Comparison of ENCODE assay signal across 8 mouse cellular contexts in the genomic region with DNA sequence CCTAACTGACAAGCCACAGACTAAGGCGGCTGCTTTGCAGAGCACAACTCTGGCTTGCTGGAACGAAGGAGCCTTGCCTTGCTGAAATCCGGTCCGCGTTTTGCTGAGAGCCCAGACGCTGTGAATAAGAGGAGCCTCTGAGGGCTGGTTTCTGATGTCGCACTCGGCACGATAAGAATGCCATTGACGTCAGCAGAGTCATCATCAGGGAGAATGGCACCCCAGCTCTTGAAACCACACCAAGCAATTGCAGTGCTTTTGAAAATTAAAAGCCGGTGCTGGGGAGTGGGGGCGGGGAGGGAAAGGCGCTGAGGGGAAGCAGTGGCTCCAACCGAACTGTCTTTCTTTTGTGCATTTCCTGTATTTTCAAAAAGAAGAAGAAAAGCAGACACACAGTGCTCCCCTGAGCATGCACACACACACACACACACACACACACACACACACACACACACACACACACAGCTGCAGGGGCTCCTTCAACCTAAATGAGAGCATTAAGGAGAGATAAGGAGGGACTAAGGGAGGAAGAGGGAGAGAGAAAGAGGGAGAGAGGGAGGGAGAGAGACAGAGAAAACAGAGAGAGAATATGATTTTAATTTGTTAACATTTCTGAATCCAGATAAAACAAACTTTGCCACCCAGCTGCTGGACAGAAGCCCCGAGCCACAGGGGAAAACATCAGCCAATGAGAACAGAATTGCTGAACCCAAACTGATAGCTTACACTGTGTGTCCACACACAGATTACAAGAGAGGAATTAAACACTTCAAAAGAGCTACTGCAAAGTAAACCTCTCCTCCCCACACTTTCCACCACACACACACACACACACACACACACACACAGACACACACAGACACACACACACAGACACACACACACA.
DNase-seq lines count a peak whose midpoint lies in the region; ATAC-seq and TF ChIP-seq lines count a peak whose summit lies in the region.

No protein-coding gene starts in this region.

- H3K9ac ChIP-seq in MEL (ENCODE audit: control insufficient read depth, low read depth, low read length, poor library complexity, severe bottlenecking): peak overlapping the region; percentile 58
- peak overlapping the region; percentile 57 for H3K9ac ChIP-seq in forebrain, embryonic 16.5 days (replicated peaks; ENCODE audit: low read depth, low read length)
- H3K9ac ChIP-seq in neural tube, embryonic 14.5 days (replicated peaks; ENCODE audit: low read depth, low read length): peak overlapping the region; percentile 41; the same call in 1 of the 2 replicates

- H3K36me3 ChIP-seq in MEL (ENCODE audit: control insufficient read depth in 1 of 2, insufficient read depth in 2 of 2, low read length in 2 of 2): peaks cover 0 to 34% of the 10 kb centered on the region in 2 experiments; a peak in 2 of 4 replicates
- no peaks in the 10 kb centered on the region for H3K36me3 ChIP-seq in forebrain, embryonic 16.5 days (ENCODE audit: control insufficient read depth, insufficient read depth)
- H3K36me3 ChIP-seq in neural tube, embryonic 14.5 days (ENCODE audit: control insufficient read depth, insufficient read depth, low read length): no peaks in the 10 kb centered on the region
- no peaks in the 10 kb centered on the region for H3K36me3 ChIP-seq in testis, adult 2 months (ENCODE audit: control insufficient read depth, insufficient read depth, low read length)

- intact Hi-C loops in heart, postnatal 36 days (cut with DNase I): loop anchor here (1.0 to 5.0 kb wide), 3 partner anchors 46 to 80 kb away; no protein-coding TSS in a partner anchor

- H3K27ac ChIP-seq in MEL (ENCODE audit: control insufficient read depth, low read depth, low read length): peak overlapping the region; percentile 93
- peak overlapping the region; percentile 96 for H3K27ac ChIP-seq in forebrain, embryonic 16.5 days (ENCODE audit: low read length)
- peak overlapping the region; percentile 92 for H3K27ac ChIP-seq in neural tube, embryonic 14.5 days (ENCODE audit: low read depth, low read length)
- H3K27ac ChIP-seq in testis, adult 2 months (ENCODE audit: control insufficient read depth, insufficient read depth, low read depth, low read length): peak overlapping the region; percentile 79

- H3K4me3 ChIP-seq in MEL (ENCODE audit: control insufficient read depth in 1 of 2, insufficient read depth in 1 of 2, low read depth in 2 of 2, low read length in 2 of 2): peak overlapping the region; percentile 23 to 25; a peak in 1 of 4 replicates
- H3K4me3 ChIP-seq in forebrain, embryonic 16.5 days (replicated peaks; ENCODE audit: low read length): peak overlapping the region; percentile 41
- H3K4me3 ChIP-seq in neural tube, embryonic 14.5 days (ENCODE audit: low read depth, low read length): peak overlapping the region; percentile 22
- H3K4me3 ChIP-seq in testis, adult 2 months (ENCODE audit: control insufficient read depth, low read depth, low read length): peak overlapping the region; percentile 17

- peak; percentile 98 for DNase-seq in MEL (ENCODE audit: low read depth, low spot score)
- peak; percentile 93 to 97 for DNase-seq in cerebellum, adult 18-20 months
- DNase-seq in heart, postnatal 36 days: peak; percentile 89 to 94
- peak; percentile 87 to 95 for DNase-seq in layer of hippocampus, adult 18-20 months (ENCODE audit: low spot score in 2 of 2)
- DNase-seq in lung, adult 18-20 months: peak; percentile 94 to 96

- H3K27me3 ChIP-seq in MEL (ENCODE audit: control insufficient read depth in 1 of 2, insufficient read depth in 2 of 2, low read length in 2 of 2): no peaks in the 10 kb centered on the region
- H3K27me3 ChIP-seq in forebrain, embryonic 16.5 days (replicated peaks; ENCODE audit: control insufficient read depth, insufficient read depth, low read length): no peaks in the 10 kb centered on the region
- no peaks in the 10 kb centered on the region for H3K27me3 ChIP-seq in neural tube, embryonic 14.5 days (ENCODE audit: control insufficient read depth, insufficient read depth, low read length)
- no peaks in the 10 kb centered on the region for H3K27me3 ChIP-seq in testis, adult 2 months (ENCODE audit: control insufficient read depth, insufficient read depth, low read length)

- H3K79me2 ChIP-seq in MEL (ENCODE audit: control insufficient read depth, insufficient read depth, low read length, poor library complexity): no peaks in the 10 kb centered on the region; the same call in 1 of the 2 replicates

- no peak for TF ChIP-seq CTCF in MEL (IDR thresholded peaks at IDR 0.05 in 2 of 3, conservative IDR thresholded peaks at IDR 0.05 in 1 of 3; ENCODE audit: control insufficient read depth in 1 of 3, insufficient read depth in 1 of 3, low read depth in 2 of 3, low read length in 3 of 3, poor library complexity in 1 of 3, severe bottlenecking in 1 of 3)
- TF ChIP-seq CTCF in testis, adult 2 months (IDR thresholded peaks at IDR 0.05; ENCODE audit: control insufficient read depth, insufficient read depth, insufficient replicate concordance, low read depth, low read length): no peak

- no peak; a peak in 1 of 4 replicates for TF ChIP-seq POLR2A in MEL (IDR thresholded peaks at IDR 0.05; ENCODE audit: control insufficient read depth in 1 of 2, insufficient read depth in 1 of 2, low read depth in 1 of 2, low read length in 2 of 2, poor library complexity in 1 of 2)
- TF ChIP-seq POLR2A in testis, adult 2 months (IDR thresholded peaks at IDR 0.05; ENCODE audit: control insufficient read depth, low read depth, low read length): no peak

- peak in 1 of 2 experiments; percentile 49; a peak in 2 of 4 replicates for TF ChIP-seq EP300 in MEL (IDR thresholded peaks at IDR 0.05; ENCODE audit: low read depth in 1 of 2, low read length in 2 of 2)

- no peak for TF ChIP-seq RAD21 in MEL (IDR thresholded peaks at IDR 0.05; ENCODE audit: low read depth, low read length)

- WGBS in forebrain, embryonic 16.5 days: 0% methylated on average over 15 of the region's 15 CpGs
- under 1% methylated on average over 15 of the region's 15 CpGs for WGBS in neural tube, embryonic 14.5 days

- H3K4me1 ChIP-seq in MEL (ENCODE audit: control insufficient read depth in 1 of 2, insufficient read depth in 2 of 2, low read length in 2 of 2): peaks cover 13 to 28% of the 10 kb centered on the region in 2 experiments
- peaks cover 29% of the 10 kb centered on the region for H3K4me1 ChIP-seq in forebrain, embryonic 16.5 days (replicated peaks; ENCODE audit: control insufficient read depth, insufficient read depth, low read length)
- peaks cover 34% of the 10 kb centered on the region for H3K4me1 ChIP-seq in neural tube, embryonic 14.5 days (ENCODE audit: control insufficient read depth, insufficient read depth, low read length)
- H3K4me1 ChIP-seq in testis, adult 2 months (ENCODE audit: control insufficient read depth, insufficient read depth, low read length): no peaks in the 10 kb centered on the region; the same call in 1 of the 2 replicates

- peak; percentile 97 for ATAC-seq in forebrain, embryonic 16.5 days
- peak; percentile 96 for ATAC-seq in neural tube, embryonic 14.5 days (ENCODE audit: low read depth)

- no peaks in the 10 kb centered on the region for H3K9me3 ChIP-seq in MEL (replicated peaks; ENCODE audit: insufficient read depth, low read length)
- H3K9me3 ChIP-seq in forebrain, embryonic 16.5 days (ENCODE audit: control insufficient read depth, low read length): no peaks in the 10 kb centered on the region
- H3K9me3 ChIP-seq in neural tube, embryonic 14.5 days (ENCODE audit: control insufficient read depth, low read length): no peaks in the 10 kb centered on the region

- H3K4me2 ChIP-seq in forebrain, embryonic 16.5 days (ENCODE audit: low read length): peak overlapping the region; percentile 59
- peak overlapping the region; percentile 51 for H3K4me2 ChIP-seq in neural tube, embryonic 14.5 days (ENCODE audit: low read depth, low read length)

TF ChIP-seq in MEL, 35 proteins besides CTCF, POLR2A, EP300 and RAD21 (continues in another document):
- TF ChIP-seq CHD1 (IDR thresholded peaks at IDR 0.05; ENCODE audit: low read depth, low read length) (peak; percentile 32; the same call in 1 of the 2 replicates), CHD2 (IDR thresholded peaks at IDR 0.05; ENCODE audit: low read length) (peak; percentile 49), HCFC1 (IDR thresholded peaks at IDR 0.05; ENCODE audit: low read depth, low read length) (peak; percentile 66), ELF1 (IDR thresholded peaks at IDR 0.05; ENCODE audit: low read depth, low read length) (no peak), JUND (IDR thresholded peaks at IDR 0.05; ENCODE audit: low read depth, low read length) (no peak), MYC (IDR thresholded peaks at IDR 0.05; ENCODE audit: low read depth, low read length) (0 out of 2 replicates have a peak, but pooled peaks have one; percentile 35), ZNF384 (IDR thresholded peaks at IDR 0.05; ENCODE audit: low read depth, low read length) (0 out of 2 replicates have a peak, but pooled peaks have one; percentile 20), GABPA (IDR thresholded peaks at IDR 0.05; ENCODE audit: low read depth, low read length) (no peak), GATA1 (IDR thresholded peaks at IDR 0.05; ENCODE audit: low read depth, low read length) (peak; percentile 88), ZC3H11A (IDR thresholded peaks at IDR 0.05; ENCODE audit: low read depth, low read length) (no peak), MAZ (IDR thresholded peaks at IDR 0.05; ENCODE audit: low read depth, low read length) (peak; percentile 33; the same call in 1 of the 2 replicates), SIN3A (IDR thresholded peaks at IDR 0.05; ENCODE audit: low read length) (peak; percentile 92), TBP (IDR thresholded peaks at IDR 0.05; ENCODE audit: low read depth, low read length) (peak; percentile 55; the same call in 1 of the 2 replicates), USF1 (IDR thresholded peaks at IDR 0.05; ENCODE audit: low read depth, low read length) (no peak), TAL1 (IDR thresholded peaks at IDR 0.05; ENCODE audit: low read length) (0 out of 2 replicates have a peak, but pooled peaks have one; percentile 6), ETS1 (IDR thresholded peaks at IDR 0.05; ENCODE audit: low read depth, low read length) (peak; percentile 95), MXI1 (IDR thresholded peaks at IDR 0.05; ENCODE audit: low read depth, low read length) (no peak), TCF12 (IDR thresholded peaks at IDR 0.05; ENCODE audit: low read depth, low read length) (peak; percentile 69), RCOR1 (IDR thresholded peaks at IDR 0.05; ENCODE audit: low read depth, low read length) (peak; percentile 48; the same call in 1 of the 2 replicates), POLR2AphosphoS5 (IDR thresholded peaks at IDR 0.05; ENCODE audit: borderline replicate concordance, low read depth, low read length) (no peak), USF2 (IDR thresholded peaks at IDR 0.05; ENCODE audit: borderline replicate concordance in 1 of 2, insufficient read depth in 1 of 2, low read depth in 1 of 2, low read length in 2 of 2) (no peak), BHLHE40 (IDR thresholded peaks at IDR 0.05; ENCODE audit: borderline replicate concordance, low read depth, low read length) (0 out of 2 replicates have a peak, but pooled peaks have one; percentile 4)

Comparison
In these comparisons a context has a peak if more than half of its experiments do, and no peak if none do; other contexts are left out.
1. Peak in every context shown above with its lines: DNase-seq, ATAC-seq, H3K4me3 ChIP-seq and H3K27ac ChIP-seq.